Mouse (Mus musculus) urinary bladder, adult 18-20 months (tissue): ENCODE results near the gene Faf1.
A peak's percentile ranks its signal among the peaks of the same experiment; 100 is the strongest.

Source experiments
- DNase-seq, 2 experiments: peaks; one replicate each; pipeline ENCODE4 v3.0.0; 2022; ENCODE audit warnings: low spot score in 2 of 2, mixed read lengths in 2 of 2

The Faf1 gene

DNA sequence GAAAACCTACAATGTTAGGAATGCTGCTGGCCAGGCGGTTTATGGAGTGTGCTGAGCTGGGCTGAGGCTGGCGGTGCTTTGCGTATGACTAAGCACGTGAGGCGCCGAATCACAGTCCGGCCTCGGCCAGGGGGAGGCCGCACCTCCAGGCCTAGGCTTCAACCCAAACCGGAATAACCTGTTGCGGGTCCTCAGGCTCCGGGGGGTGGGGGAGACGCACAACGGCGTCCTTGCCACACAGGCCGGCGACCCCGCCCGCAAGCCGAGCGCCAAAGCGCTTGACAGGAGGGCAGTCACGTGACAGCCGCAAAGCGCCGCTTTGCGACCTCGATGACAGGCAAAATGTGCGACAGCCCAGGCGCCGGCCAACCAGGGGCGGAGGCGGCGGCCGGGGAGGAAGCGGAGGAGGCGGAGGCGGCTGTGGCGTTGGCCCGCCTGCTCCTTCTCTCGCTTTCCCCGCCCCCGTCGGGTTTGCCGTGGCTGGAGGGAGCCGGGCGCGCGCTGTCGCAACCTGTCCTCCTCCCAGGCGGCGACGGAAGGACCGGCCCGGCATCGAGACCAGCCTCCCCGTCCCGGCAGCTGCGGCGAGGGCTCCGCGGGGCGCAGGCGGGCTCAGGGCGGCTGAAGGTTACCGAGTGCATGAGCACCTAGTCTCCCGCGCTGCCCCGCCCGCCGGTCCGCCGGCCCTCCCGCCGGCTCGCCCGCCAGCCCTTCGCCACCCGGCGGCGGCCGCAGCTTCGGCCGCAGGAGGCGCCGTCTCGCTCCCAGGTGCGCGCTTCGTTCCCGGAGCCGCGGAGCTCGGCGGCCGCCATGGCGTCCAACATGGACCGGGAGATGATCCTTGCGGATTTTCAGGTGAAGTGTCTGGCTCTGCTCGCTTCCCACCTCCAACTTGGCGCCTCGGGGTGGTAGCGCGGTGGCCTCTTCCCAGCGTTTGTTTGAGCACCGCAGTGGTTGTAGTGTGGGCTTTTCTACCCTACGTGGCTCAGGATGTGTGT, at the start of gene Faf1:
Gene Faf1, plus strand, starts transcription at position 371 of the 998 bp plus-strand sequence.
- DNase-seq = peak; percentile 97 to 99

DNA sequence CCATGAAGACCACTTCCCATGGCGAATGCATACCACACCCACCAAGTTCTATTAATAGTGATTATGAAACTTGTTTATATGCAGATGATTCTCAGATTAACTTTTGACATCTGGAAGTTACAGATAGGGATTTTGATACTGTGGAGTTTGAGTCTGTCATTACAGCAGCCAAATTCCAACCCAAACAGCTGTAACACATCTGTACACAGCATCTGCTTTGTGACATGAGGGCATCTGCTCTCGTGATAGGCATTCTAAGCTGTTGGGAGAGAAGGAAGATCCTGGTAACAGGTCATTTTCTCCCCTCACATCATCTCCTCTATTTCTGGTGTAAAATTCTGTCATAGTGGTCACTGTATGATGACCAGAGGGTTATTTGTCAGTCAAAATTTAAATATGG, 46.2 kb upstream of the Faf1 start:
- no peak for DNase-seq

DNA sequence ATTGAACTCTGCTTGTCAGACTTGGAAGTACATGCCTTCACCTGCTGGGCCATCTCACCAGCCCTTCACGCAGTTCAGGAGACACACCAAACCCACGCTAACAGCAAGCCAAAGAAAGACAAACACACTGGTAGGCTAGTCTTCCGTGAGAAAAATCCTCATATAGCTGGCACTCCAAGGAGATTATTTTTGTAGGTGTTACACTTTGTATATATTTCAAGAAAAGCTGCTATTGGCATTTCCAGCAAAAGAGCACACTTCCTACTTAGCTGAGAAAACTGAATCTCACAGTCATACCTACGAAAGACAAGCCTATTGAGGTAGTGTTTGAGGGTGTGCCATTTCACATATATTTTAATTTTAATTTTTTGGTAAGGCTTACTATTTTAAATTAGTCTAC, 45.4 kb upstream of the Faf1 start:
- DNase-seq = no peak

DNA sequence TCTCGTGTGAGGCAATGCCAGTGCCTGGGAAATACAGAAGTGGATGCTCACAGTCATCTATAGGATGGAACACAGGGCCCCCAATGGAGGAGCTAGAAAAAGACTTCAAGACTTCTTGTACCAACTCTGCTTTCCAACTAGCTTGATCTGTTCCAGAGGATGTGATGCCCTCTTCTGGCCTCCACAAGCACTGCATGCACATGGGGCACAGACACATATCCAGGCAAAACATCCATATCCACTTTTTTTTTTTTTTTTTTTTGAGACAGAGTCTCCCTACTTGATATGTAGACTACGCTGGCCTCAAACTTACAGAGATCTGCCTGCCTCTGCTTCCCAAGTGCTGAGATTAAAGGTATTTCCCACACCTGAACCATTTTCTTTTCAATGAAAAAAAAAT, 41.4 kb upstream of the Faf1 start:
- no peak for DNase-seq

DNA sequence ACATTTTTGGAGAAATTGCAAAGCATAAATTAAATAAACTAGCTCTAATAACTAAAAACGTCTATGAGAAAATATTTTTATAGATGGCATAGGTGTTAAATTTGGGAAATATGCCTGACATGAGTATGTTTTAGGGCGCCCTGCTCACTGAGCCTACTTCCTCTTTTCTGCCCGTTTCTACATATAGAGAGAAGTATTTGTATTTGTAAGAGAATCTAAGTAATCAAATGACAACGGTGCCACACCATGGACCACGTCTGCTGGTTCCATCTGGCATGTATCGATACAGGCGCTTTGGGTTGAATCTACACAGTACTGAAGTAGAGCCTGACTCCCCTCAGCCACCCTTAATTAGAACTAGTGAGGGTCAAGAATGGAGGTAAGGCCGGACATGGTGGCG, 37.0 kb upstream of the Faf1 start:
- no peak for DNase-seq

DNA sequence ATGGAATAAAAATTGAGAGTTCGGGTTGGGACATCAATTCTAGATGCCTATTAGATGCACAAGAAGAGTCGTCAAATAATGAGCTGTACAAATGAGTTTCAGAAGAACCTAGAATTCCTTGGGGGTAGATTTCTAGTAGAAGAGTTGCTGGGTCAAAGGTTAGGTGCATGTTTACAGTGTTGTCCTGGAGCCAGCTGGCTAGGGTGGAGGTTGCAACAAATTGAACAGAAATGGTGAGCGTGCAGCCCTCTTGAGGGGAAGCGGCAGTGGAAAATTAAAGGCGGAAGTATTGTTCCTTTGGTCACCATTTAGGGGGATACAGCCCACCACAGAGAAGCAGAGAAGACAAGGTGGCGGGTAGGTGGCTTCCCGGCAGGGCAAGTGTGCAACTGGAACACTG, 36.2 kb upstream of the Faf1 start:
- no peak for DNase-seq

DNA sequence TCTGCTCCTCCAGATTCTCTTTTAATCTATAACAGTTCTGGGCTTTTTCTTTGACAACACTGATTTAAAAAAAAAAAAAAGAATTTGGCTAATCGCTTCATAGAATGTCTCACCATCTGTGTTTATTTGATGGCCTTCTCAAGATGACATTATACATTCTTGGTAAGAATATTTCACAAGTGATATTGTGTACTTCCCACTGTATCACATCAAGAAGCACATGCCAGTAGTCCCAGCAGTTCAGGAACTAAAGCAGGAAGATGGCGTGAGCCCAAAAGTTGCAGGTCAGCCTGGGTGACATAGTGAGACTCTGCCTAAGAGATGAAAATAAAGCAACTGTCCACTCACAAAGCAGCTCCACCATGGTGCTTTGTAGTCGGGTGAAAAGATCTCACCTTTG, 34.9 kb upstream of the Faf1 start:
- no peak for DNase-seq

DNA sequence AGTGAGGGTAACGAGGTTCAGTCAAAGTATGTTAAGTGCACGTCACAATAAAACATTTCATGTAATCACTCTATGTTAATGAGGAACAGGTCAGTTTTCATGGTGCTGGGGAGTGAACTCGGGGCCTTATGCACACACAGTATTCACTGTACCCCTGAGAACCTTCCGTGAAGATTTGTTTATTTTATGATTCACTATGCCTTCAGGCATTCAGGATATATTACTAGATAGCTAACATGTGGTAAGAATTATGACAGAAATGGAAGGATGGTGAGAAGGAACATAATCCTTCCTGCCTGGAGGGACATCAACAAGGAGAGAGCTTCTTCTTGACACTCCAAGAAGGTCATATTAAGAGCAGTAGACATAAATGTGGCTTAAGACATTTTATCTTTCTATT, 29.1 kb upstream of the Faf1 start:
- DNase-seq = no peak

DNA sequence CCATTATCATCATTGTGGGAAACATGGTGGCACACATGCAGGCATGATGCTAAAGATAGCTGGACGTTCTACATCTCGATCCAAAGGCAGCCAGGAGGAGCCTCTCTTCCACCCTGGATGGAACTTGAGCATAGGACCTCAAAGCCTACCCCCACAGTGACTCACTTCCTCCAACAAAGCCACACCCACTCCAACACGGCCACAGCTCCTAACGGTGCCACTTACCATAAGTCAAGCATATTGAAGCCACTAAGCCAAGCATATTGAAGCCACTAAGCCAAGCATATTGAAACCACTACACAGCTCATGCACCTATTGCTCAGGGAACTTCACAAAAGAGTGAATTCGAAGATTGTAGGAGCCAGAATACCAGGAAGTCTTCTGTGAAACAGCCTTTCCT, 27.1 kb upstream of the Faf1 start:
- DNase-seq = no peak

DNA sequence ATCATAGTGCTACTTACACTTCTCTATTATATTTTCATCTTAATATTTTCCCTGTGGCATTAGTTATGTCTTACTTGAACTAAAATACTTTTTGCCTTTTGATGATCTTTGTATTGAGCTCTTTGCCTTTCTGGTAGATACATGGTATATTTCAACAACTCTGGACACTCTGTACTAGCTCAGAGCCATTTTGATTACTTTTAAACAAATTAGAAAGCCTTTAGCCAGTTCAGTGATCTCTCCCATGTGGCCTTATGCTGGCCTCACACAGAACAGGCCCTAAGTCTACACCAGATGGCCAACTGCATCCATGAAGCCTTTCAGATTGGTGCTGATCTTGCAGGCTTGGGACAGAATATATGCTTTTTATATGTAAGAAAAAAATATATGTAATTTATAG, 23.1 kb upstream of the Faf1 start:
- no peak for DNase-seq

DNA sequence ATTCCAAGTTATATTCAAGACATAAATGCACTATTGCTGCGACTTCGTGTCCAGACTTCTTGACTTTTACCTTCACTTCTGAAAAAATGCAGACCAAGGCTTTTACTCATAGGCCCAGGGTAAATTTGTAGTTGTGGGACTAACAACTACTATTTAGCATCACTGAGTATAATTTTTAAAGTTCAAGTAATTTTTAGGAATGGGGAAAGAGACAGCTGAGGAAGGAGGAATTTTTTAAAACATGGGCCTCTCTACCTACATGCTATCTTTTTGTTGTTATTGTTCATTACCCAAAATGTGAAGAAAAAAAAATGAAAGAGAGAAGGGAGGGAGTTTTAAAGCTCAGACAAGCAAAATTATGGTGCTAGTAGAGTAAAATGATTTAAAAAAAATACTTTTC, 21.7 kb upstream of the Faf1 start:
- no peak for DNase-seq

DNA sequence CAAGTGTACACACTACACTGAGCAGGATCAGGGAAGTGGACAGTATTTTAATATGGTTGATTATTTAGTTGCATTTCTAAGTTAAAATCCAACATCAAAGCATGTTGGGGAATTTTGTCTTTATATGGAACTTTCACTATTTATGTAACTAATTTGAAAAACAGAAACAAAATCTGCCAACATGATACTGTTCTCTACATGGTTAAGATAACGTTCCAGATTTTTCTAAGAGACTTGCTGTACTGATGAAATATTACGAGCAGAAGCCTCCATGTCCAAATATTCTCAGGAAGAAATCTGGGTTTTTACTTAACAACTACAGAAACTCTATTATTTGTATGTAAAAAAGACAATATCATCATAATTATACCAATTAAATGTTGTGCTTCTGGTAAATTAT, 20.6 kb upstream of the Faf1 start:
- DNase-seq = no peak

DNA sequence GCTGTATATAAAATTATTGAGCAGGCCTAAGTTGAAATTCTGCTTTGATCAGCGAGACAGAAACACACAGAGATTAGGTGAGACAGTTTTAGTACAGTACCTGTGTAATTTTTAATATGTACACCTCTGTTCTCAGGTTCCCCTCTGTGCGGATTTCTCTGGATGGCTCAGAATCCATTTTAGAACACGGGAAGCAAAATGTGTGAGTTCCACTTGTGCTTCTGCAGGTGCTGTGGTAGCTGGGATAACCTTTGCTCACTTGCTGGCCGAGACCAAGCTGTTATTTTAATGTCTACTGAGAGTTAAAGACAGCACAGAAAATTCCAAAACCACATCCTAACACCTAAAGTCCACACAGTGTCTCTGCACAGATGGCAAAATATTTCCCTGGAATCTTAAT, 20.1 kb upstream of the Faf1 start:
- DNase-seq = no peak

DNA sequence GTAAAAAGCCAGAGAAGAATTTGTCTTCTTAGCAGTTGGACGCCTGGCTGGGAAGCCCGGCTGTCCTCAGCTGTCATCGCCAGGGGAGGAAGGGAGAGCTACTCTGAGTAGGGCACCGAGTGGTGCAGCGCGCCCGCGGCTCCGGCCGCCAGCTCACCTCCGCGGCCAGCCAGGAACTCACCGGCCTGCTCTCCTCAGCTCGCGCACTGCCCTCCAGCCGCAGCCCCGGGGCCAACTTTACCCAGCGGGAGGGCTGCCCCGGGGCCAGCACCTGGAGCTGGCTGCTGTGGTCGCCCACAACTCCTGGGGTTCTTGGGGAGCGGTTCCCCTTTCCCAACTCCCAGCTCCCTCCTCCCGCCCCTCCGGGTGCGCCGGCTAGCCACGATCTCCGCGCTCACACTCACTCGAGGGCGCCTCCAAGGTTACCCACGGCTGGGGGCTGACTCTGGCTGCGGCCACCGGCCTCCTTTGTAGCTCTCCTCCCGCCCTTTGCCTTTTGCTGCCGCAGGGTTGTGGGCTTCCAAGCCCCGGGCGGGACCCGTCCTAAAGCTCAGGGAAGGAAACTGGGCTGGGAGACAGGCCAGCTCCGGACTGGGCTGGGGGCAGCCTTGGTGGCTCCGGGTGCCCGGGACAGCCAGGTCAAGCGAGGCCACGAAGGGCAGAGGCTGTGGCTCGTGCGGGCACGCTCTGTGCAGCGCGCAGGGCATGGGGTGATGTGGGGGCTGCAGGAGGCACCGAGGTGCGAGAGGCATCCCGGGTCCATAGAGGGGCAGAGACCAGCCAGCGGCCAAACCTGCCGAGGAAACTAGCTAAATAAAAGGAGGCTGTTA, 19.2 kb upstream of the Faf1 start:
- DNase-seq = peak; percentile 7 to 51

DNA sequence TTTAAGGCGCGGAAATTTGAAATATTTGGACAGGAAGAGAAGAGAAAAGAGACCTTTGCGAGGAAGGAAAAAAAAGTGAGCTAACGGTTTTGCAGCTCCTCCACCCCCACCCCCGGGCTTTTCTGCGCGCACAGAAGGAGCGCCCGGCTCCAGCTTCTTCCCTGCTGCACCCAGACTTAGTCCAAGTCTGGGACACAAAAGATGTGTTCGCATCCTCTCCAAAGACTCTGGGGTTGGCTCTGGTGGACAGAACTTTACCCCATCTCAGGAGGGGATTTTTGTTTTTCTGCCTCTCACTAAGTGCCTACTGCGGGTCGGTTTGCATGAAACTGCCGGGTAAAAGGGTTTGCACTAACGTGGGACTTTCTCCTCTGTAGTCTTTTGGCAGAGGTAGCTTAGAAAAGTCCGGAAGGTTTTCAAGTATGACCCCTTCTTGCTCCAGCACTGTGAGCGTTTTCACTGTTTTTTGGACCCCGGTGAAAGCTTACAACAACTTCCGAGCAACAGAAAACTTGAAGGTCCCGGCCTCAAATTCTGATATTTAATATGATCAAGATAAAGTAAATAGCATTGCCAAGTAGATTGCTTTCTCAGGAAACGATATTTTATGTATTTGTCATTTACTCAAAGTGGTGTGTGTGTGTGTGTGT, 18.4 kb upstream of the Faf1 start:
- DNase-seq = no peak

DNA sequence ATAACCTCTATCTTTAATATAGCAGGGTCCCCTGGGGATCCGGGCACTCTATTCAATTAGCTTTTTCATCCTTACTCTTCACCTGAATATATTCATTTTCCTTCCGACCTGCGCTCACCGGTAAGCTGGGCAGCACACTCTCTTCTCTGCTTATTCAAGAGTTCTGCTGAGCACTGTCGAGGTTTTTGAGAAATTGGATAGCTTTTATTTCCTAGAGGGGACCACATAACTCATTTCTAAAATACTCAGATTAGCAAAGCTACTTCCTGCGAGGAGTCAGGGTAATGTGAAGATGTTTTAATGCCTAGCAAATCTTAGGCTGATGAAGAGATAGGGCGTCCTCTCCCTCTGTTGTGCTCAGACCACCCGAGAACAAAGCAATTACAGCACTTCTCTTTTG, 17.6 kb upstream of the Faf1 start:
- no peak for DNase-seq

DNA sequence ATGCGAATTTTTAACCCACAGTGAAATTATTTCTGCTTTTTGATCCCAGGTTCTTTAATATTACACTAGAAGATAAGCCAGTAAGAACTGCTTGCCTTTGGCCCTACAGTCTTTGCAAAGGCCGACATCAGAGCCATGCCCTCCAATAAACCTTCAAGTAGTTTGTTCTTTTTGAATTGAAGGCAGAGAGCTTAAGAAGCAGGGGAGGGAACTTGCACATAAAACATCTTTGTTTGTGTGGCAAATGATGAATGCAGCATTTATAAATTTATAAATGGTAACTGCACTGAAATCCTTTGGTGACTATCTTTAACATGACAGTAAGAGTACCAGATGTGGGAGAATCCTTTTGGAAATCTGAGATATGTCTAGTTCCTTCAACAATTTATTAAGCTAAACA, 16.8 kb upstream of the Faf1 start:
- DNase-seq = no peak

DNA sequence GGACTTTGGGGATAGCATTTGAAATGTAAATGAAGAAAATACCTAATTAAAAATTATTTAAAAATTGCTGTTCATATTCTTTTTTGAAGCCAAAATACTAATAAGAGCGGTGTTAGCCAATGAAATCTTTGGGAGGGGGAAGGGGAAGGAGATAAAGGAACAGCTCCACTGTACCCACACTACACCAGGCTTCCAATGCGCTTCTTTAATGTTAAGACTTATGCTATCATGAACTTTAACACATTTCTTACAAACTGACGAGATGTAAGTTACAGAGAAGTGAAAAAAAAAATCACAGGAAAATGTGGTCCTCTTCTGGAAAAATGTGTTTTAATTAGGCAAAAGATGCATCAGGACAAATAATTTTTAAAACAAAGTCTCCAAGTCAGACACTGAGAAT, 15.8 kb upstream of the Faf1 start:
- DNase-seq = no peak

DNA sequence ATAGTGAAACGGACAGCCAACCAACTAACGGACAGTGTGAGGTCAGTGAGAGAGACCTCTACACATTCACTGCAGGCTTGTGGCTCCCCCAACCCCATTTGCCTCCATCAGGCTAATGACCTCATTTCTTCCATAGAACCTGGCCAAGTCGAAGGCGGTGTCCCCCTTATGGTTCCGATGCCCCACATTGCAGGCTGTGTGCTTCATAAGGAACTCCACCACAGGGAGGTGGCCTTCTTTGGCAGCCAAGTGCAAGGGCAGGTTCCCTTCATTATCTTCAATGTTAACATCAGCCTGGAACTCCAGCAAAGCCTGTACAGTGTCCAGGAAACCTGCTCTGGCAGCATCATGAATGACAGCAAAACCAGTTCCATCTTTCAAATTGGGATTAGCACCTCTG, 15.2 kb upstream of the Faf1 start:
- no peak for DNase-seq

DNA sequence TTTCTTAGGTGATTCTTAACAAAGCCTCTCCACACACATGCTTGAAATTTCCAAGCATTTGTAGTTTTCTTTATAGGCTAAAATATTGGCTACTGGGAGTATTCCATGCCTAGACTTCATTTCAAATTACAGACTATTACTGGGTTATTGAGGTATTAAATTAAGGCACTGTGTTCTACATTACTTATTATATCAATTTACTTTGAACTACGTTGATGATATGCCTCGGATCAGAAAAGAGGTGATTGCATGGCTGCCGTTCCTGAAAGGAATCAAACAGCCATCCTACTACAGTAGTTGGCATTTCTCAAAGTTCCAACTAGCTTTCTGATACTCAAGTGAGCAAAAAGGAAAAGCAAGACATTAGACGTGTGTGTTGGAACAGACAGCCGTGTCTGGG, 14.1 kb upstream of the Faf1 start:
- DNase-seq = no peak

DNA sequence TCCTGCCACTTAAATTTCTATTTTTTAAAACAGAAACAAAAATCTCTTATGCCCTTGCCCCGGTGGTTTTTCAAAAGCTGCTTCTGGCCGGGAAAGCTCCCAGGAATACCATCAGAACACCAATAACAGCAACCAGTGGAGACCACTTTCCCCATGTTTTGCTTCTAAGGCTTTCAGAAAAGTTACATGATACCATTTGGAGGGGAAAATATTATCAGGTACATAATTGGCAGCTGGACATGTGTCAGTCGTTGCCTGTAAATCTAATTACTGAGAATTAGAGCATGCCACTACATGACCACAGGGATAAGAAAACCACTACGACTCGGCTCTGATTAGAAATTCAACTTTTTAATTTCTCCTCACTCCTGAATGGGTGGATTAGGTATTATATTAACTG, 12.3 kb upstream of the Faf1 start:
- DNase-seq = no peak
